Mouse (Mus musculus): ENCODE measurements at regions not wholly inside any gene's neighbourhood (a gene's known extent, or its start where the extent isn't known, plus 50 kb on each side); places are given as distances from the start of the nearest gene placed in this dataset.

- DNase-seq (ENCODE audit: low spot score in 2 of 2), result no peak
These were observed 122.0 kb downstream of the Mycn start for GRCm38 (mm10) chr12:12819746-12820145.

DNA sequence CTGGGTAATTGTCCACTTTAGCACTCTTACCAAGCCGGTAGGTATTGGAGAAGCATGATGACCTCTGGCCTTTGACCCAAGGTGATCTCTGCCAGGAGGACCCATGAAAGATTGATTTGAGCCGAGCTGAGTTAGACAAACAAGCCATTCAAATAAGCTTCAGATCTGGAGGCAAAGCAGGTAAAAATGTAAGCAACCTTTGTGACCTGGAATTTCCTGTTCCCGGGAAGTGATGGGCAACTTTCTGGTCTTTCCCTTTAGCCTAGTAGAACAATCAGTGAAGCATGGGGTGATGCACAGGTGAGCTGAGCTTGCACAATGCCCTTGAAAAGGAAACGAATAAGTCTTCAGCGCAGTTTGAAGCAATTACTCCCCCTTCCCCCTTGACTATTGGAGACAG lies 127.0 kb downstream of the Mycn start:
- no peak for DNase-seq (ENCODE audit: low spot score in 2 of 2)

GRCm38 (mm10) chr12:12812873-12813272 lies 128.8 kb downstream of the Mycn start:
- no peak for DNase-seq (ENCODE audit: low spot score in 2 of 2)

- no peak for DNase-seq (ENCODE audit: low spot score in 2 of 2)
These were observed 130.8 kb downstream of the Mycn start for GRCm38 (mm10) chr12:12810943-12811342.

GRCm38 (mm10) chr12:12810159-12810885 lies 131.4 kb downstream of the Mycn start:
- DNase-seq (ENCODE audit: low spot score in 2 of 2), result peak in 1 of 2 experiments; percentile 51

DNA sequence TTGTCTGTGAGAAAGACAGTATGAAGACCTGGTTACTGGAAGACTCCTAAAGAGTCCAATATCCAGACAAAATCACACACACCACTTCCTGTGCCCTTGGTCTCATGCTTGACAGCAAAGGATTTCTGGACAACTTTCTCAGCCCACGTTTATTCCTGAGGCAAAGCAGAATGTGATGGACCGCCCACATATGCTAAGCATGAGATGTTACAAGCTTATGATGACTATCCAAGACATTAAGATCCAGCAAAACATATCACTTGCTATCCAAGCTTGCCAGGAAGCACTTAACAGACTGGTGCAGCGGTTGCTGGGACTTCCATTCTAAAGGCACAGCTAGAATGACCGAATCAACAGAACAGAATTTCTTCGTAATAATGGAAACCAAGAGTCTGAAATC lies 133.6 kb downstream of the Mycn start:
- DNase-seq (ENCODE audit: low spot score in 2 of 2), result no peak

DNA sequence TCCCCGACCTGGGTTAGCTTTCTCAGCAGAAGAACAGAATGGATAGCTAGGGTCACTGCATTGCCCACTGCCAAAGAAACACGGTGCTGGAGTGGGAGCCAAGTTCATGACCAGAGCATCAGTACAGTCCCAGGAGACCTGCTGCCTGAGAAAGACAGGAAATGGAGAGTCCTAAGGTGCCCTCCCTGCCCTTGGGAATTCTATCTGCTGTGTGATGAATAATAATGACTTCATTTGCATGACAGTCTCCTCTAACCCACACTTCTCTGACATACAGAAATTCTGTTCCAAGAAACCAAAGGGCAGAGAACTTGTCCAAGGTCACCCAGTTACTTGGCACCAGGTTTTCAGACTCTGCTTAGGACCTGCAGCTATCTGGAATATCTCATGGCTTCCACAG lies 138.1 kb downstream of the Mycn start:
- no peak for DNase-seq (ENCODE audit: low spot score in 2 of 2)

GRCm38 (mm10) chr12:12802396-12802795 lies 139.3 kb downstream of the Mycn start:
- no peak for DNase-seq (ENCODE audit: low spot score in 2 of 2)

DNA sequence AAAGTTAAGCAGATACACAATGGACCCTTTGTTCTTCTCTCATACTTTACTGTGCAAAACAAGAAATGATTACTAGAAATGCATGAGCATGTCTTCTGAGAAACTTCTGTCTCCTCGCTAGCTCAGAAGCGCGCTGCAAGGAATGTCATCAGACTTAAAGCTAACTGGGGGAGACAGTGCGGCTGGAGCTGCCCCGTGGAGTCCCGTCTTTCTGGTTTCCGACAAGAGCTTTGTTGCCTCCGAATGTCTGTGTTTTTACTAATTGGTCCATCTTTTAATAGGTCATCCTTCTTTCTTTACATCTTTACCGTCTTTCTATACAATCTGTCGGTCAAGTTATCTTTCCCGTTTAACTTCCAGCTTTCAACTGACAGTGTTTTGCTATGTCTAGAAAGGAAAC lies 140.0 kb downstream of the Mycn start:
- DNase-seq (ENCODE audit: low spot score in 2 of 2), result no peak

DNA sequence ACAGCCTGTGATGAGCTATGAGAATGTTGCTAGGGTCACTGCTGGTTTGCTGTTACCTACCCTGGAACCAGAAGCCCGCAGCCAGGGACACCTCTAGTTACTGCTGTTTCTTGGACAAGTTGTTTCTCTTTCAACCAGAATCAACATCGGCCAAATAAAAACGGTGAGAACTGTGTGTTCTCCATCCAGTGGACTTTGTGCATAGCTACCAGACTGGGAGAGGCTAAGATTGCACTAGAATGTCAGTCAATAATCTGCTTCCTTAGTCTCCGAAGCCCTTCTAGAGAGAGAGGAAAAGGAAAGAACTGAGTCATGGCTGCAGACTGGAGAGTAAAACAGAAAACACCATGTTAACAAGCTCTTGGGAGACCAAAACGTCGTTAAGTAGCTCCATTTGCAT lies 141.6 kb downstream of the Mycn start:
- DNase-seq (ENCODE audit: low spot score in 2 of 2), result no peak

DNA sequence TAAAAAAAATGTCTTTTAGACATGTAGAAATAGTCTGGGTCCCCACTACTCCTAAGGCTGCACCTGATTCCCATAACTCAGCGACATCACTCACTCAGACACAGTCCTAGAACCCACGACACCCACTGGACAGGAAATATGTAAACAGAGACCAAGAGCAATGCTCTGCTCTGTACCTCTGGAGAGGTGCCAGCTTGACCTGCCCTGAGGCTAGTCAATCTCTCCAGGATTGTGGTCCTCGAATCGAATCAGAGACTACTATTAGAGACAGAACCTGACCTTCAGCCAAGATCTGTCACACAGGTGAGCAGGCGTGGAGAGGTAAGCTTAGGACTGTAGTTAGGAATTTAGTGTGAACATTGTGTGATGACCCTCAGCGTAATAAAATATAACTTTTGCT lies 152.7 kb downstream of the Mycn start:
- no peak for DNase-seq (ENCODE audit: low spot score in 2 of 2)

GRCm38 (mm10) chr12:12788263-12788852 lies 153.4 kb downstream of the Mycn start:
- DNase-seq (ENCODE audit: low spot score in 2 of 2), result no peak

DNA sequence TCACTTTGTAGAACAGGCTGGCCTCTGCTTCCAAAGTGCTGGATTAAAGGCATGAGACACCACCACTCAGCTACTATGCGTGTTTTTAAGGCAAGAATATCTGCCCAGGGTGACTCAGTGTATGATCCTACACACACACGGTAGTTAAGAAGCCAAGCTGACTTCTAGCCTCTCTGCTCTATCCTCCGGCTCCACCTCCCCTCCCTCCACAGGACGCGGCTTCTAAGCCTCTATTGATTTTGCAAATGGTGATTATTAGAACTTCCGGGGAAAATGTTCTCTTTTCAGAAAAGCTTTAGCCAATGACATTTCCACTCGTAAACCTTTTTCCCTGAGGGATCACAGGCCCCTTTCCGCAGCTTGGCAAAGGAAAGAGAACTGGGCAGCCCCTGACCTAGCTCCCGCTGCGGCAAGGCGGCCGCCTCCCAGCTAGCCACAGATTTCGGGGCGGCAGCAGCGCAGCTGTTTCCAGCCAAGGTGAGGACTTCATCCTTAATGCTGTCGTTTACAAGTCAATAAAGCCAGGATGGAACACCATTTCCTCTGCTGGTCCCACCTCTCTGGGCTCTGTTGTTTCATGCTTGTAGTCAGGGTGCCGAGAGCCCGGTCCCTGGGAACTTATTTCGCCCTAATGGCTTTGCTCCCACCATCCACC lies 154.0 kb downstream of the Mycn start:
- DNase-seq (ENCODE audit: low spot score in 2 of 2), result no peak

GRCm38 (mm10) chr12:12787161-12787560 lies 154.6 kb downstream of the Mycn start:
- no peak for DNase-seq (ENCODE audit: low spot score in 2 of 2)

DNA sequence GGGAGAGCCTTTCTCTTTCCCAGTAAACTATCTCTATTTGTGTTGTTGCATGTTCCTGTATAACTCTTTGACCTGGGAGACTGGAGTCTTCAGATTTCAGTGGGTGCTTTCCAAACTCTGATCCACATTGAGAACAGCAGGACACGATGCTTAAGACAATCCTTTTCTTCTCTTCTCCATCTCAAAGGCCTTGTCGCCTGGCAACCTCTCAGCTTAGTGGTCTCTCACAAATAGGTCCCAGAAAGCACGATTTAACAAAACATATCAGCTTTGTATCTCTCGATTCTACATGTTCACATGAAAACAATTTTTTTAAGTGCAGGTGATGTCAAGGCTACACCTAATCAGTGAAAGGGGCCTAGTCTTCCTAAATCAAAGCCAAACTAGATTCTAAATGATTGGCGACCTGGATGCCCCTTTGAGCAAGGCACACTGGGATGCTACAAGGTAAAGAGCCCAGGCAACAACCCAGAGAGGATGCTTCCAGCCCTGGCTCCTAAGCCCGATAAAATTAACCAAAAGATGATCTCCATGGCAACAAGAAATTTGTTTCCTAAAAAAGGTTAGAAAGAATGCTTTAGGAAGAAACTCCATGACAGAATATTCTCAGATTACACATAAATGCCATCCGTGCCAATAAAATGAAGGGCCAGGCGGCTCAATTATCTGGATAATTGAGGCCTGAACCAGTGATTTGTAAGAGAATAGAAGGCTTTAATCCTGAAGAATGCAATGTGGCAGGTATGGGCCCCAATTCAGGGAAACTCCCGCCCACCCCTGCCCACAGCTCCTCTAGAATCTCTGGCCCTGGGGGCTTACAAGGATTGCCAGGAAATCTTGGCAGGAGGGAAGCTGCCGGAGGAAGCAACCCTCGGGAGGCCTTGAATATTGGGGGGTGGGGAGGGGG lies 157.8 kb downstream of the Mycn start:
- DNase-seq (ENCODE audit: low spot score in 2 of 2), result no peak

- DNase-seq (ENCODE audit: low spot score in 2 of 2), result no peak
These were observed 160.2 kb downstream of the Mycn start for GRCm38 (mm10) chr12:12781526-12781925.

DNA sequence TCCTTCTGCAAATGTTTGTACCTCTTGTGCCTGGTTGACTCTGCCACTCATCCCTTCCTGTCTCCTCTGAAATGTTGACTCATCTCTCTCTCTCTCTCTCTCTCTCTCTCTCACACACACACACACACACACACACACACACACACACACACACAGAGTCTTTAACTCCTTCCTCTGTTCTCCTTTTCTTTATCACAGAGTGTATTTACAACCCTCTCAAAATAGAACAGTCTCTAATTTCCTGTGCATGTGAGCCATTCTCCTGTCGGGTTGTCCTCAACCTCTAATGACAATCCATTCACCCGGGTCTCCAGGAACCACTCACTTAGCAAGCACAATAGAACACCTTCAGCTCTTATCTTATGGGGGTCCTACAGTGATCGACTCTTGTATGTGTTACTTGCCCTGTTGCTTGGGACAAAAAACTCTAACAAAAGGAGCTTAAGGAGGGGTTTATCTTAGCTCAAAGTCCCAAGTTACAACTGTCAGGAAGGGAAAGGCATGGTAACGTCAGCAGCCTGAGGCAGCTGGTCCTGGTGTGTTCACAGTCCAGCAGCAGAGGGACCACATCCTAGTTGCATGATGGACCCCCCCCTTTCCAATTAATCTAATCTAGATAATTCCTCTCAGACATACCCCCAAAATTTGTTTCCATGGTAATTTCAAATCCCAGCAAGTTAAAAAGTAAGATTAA lies 163.0 kb downstream of the Mycn start:
- no peak for DNase-seq (ENCODE audit: low spot score in 2 of 2)

DNA sequence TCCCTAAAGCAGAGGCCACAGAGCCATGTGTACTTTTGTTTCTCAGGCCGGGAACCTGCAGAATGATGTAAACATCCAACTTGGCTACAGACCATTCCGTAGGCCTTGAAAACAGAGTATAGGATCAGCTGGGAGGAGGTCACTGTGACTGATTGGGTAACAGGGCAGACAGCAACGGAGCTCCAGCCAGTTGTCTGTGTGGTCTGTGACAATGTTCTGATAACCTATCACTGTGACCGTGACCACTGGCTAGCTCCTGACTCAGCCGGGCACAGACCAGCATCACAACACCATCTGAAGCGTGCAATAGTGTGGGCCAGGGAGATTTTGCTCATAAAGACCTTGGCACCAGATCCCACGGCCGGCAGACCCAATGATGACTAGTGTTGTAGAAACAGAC lies 164.3 kb downstream of the Mycn start:
- DNase-seq (ENCODE audit: low spot score in 2 of 2), result no peak

GRCm38 (mm10) chr12:12776783-12777182 lies 164.9 kb downstream of the Mycn start:
- DNase-seq (ENCODE audit: low spot score in 2 of 2), result no peak

GRCm38 (mm10) chr12:12770970-12771369 lies 170.7 kb downstream of the Mycn start:
- DNase-seq (ENCODE audit: low spot score in 2 of 2), result no peak

DNA sequence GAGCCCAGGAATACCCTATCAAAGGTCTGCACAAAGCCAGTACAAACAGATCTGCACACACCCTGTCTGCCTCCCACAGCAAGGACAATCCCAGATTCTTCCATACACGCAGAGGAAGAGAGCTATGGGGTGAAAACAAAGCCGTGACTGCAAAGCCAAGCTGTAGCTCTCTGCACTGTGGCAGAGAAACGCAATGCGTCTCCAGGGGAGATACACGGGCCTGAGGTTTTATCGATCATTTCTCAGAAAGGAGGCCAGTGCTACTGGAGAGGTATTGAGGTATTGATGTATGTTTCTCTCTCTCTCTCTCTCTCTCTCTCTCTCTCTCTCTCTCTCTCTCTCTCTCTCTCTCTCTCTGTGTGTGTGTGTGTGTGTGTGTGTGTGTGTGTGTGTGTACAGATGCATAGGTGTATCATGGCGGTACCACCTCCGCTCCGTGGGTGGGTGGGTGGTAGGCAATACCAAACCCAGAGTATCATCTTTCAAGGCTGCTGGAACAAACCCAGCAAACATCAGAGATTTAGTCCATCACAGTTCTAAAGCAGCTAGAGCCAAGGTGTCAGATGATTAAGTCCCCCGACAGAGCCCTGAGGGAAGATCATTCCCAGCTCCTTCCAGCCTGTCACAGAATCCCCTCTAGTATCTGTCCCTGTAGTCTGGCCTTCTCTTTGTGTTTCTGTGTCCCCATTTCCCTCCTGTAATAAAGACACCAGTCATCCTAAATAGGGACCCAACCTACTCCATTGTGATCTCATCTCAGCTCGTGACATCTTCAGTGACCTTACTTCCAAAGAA lies 175.0 kb downstream of the Mycn start:
- DNase-seq (ENCODE audit: low spot score in 2 of 2), result no peak

Measured in urinary bladder, postnatal 4 days (tissue).